Mouse (Mus musculus) kidney, adult 2 months (tissue): ENCODE measurements at regions not wholly inside any gene's neighbourhood (a gene's known extent, or its start where the extent isn't known, plus 50 kb on each side); places are given as distances from the start of the nearest gene placed in this dataset.

Experiments used
- DNase-seq: peaks from one replicate; pipeline ENCODE4 v3.0.0; 2021
- H3K27ac ChIP-seq: fragments of 200-500 bp; 2 replicates; pipeline ENCODE4 v1.5.1; 2012; ENCODE audit warnings: low read depth, low read length, control low read depth, inconsistent platforms; ENCODE audit not compliant: insufficient read depth
- H3K27me3 ChIP-seq: fragments of 200-500 bp; replicated peaks from 2 replicates; pipeline ENCODE4 v1.6.1; 2012; ENCODE audit warnings: mild to moderate bottlenecking, moderate library complexity, low read length, inconsistent platforms; ENCODE audit not compliant: control insufficient read depth, insufficient read depth
- H3K36me3 ChIP-seq: fragments of 200-500 bp; 2 replicates; pipeline ENCODE4 v1.6.1; 2012; ENCODE audit warnings: mild to moderate bottlenecking, moderate library complexity, low read length, inconsistent platforms; ENCODE audit not compliant: control insufficient read depth, insufficient read depth
- H3K4me1 ChIP-seq: fragments of 200-500 bp; 2 replicates; pipeline ENCODE4 v1.6.1; 2011; ENCODE audit warnings: low read length; ENCODE audit not compliant: control insufficient read depth, insufficient read depth
- H3K4me3 ChIP-seq: fragments of 200-500 bp; 2 replicates; pipeline ENCODE4 v1.5.1; 2011; ENCODE audit warnings: mild to moderate bottlenecking, low read depth, low read length, control low read depth; ENCODE audit not compliant: insufficient read depth
- CTCF ChIP-seq: fragments of 200-500 bp; conservative IDR thresholded peaks from 2 replicates; pipeline ENCODE4 v1.5.1; 2011; ENCODE audit warnings: low read depth, mild to moderate bottlenecking, control low read depth, low read length, moderate library complexity, mixed read lengths; ENCODE audit not compliant: insufficient read depth, insufficient read length
- POLR2A ChIP-seq: fragments of 200-500 bp; IDR thresholded peaks from one replicate; pipeline ENCODE4 v1.6.1; 2011; ENCODE audit warnings: low read depth, low read length, control low read depth
- WGBS: fragments of 180-500 bp; shearing (Covaris S2); methylation state at CpG from one replicate; pipeline ENCODE4 v1.1.7; 2018; 5-methylcytosine and 5-hydroxymethylcytosine counted together

DNA sequence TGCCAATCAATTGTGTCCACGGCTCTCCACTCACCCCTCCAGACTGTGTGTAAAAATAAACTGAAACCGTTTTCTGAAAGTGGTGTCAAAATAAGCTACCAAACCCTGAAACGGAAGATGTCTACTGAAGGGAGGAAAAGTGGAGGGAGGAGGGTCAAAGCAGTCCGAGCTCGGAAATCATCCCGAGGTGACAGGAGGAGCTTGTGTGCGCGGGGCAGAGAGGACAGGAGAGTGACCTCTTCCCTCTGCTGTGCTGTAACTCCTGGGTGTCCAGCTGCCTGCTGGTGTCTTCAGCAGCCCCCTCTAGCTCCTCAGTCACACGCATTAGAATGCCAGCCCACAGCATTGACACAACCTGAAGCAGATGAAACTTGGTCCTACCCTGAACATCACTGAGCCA lies 84.2 kb upstream of the Sesn3 start:
- Histone ChIP-seq H3K4me1 (no peaks in the 10 kb centered on the region), H3K4me3 (no peak overlapping the region), H3K36me3 (no peaks in the 10 kb centered on the region), H3K27me3 (no peaks in the 10 kb centered on the region), H3K27ac (no peak overlapping the region)
- 45% methylated on average over 9 of the region's 9 CpGs for WGBS
- TF ChIP-seq CTCF (no peak), POLR2A (no peak)
- no peak for DNase-seq

DNA sequence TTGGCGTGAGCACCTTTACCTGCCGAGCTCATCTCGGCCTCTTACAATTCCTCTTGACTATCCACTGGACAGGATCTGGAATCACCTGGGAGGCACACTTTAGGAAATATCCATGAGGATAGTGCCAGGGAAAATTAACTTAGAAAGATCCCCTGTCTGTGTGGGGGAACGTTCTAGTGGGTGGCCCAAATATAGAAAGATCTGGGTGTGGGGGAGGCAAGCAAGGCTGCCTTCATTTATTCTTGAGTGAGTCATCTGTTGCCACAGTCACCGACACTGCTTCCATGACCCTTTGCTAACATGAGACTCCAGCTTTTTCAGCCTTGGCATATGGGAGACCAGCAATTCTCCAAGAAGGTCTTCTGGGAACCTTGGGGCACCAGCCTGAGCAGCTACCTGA lies 80.1 kb upstream of the Sesn3 start:
- 87% methylated on average over 5 of the region's 5 CpGs for WGBS
- no peak for DNase-seq
- Histone ChIP-seq H3K4me1 (no peaks in the 10 kb centered on the region), H3K27ac (no peak overlapping the region), H3K36me3 (no peaks in the 10 kb centered on the region), H3K27me3 (no peaks in the 10 kb centered on the region), H3K4me3 (no peak overlapping the region)
- no peak for TF ChIP-seq CTCF
- TF ChIP-seq POLR2A: no peak

DNA sequence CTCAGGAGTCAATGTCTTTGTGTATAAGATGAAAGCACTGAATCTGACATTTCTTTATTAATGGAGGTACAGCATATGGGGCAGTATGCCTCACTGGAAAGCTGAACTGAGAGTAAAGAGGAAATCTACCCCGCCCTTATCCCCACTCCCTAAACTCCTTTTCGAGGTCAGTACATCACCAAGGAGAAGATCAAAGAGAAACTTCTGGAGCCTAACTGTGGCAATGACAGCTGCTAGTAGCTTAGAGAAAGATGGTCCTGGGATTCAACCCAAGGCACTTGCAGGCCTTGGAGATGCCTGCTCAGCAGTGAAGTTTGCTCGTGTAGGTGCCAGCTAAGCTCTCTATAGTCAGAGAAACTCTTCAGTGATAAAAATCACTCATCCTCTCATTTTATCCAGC lies 75.8 kb upstream of the Sesn3 start:
- Histone ChIP-seq H3K27ac (no peak overlapping the region), H3K4me1 (peaks cover 9% of the 10 kb centered on the region), H3K27me3 (no peaks in the 10 kb centered on the region), H3K4me3 (no peak overlapping the region), H3K36me3 (no peaks in the 10 kb centered on the region)
- 62% methylated on average over 3 of the region's 3 CpGs for WGBS
- no peak for TF ChIP-seq POLR2A
- DNase-seq: no peak

DNA sequence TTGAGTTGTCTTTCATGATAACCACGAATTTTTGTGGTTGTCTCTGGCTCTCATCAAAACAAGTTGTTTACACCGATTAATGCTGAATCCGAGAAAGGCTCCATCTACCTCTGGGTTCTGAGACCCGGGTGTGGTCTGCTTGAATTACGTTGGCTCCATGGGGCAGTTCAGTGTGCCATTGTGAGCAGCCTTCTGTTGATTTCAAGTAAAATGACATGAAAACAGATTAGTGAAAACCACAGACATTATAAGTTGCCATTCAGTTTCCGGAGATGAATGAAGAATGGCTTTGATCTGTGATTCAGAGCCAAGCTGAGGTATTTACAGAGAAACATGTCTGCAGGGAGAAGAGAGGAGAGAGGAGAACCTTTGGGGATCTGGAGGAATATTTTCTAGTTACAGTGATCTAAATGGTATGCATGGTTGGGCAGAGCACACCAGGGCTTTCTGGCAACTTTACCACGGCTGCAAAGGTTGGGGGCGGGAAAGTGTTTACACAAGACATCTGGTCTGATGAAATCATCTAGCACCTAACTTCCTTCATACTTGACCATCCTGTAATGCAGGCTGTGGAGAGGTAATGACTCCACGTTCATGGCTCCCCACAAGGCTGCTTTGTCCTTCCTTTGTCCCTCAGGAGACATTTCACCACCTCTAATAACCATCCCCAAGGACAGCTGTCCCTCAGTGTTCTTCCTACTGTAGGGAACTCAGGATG lies 74.7 kb upstream of the Sesn3 start:
- no peak for DNase-seq
- Histone ChIP-seq H3K27me3 (no peaks in the 10 kb centered on the region), H3K4me3 (no peak overlapping the region), H3K4me1 (peaks cover 9% of the 10 kb centered on the region), H3K36me3 (no peaks in the 10 kb centered on the region), H3K27ac (no peak overlapping the region)
- TF ChIP-seq POLR2A: no peak
- TF ChIP-seq CTCF: no peak
- 62% methylated on average over 9 of the region's 9 CpGs for WGBS

DNA sequence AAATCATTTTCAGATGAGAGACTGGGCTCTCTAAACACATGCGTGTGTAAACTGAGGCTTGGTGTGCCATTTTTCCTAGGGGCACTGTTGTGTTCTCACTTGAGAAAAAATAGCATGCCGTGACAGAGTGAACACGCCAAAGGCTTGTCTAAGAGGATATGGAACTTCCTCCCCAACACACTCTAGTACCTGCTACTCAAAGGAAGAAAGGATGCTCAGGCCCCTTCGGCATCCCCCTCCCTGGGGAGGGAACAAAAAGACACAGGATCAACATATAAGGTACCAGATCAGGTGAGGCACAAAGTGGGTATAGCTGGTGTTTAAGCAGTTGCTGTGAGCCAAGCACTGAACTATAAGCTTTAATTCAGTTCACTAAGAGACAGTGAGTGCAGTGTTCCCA lies 74.0 kb upstream of the Sesn3 start:
- Histone ChIP-seq H3K27ac (no peak overlapping the region), H3K36me3 (no peaks in the 10 kb centered on the region), H3K4me1 (peaks cover 9% of the 10 kb centered on the region), H3K27me3 (no peaks in the 10 kb centered on the region), H3K4me3 (no peak overlapping the region)
- WGBS: 83% methylated on average over 4 of the region's 4 CpGs
- TF ChIP-seq CTCF: no peak
- no peak for TF ChIP-seq POLR2A
- DNase-seq: no peak

DNA sequence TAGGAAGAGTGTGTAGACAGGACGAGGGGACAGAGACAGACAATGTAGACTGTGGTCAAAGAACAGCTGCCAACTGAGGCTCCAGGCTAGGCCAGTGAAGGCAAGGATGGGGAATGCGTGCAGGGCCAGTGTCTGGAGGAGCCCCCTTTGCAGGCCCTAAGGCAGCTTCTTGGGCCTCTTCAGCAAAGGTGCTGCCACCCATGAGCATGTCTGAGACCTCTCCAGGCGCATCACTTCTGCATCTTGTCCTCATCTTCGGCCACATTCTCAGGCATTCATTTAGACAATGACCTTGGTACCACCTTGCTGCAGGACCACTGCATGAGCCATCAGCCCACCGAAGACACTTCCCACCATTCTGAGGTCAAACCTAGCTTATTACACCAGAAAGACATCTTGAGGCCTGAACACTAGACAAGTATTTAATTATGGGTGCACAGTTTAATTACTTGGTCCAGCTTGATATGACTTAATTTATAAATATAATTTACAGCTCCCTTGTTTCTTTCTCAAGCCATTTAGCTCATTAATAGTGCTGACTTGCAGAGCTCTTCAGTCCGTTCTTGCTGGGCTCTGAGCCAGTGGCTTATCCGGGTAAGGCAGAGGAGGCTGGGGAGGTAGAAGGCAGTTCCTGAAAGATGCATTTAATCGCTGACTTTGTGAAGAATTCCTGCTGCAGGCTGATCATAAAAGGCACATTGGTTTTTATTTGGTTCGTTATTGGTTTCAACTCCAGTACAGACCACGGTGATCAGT lies 72.1 kb upstream of the Sesn3 start:
- Histone ChIP-seq H3K36me3 (no peaks in the 10 kb centered on the region), H3K27ac (no peak overlapping the region), H3K4me3 (no peak overlapping the region), H3K27me3 (no peaks in the 10 kb centered on the region), H3K4me1 (peaks cover 11% of the 10 kb centered on the region)
- WGBS: 62% methylated on average over 10 of the region's 10 CpGs
- DNase-seq: peak; percentile 77
- TF ChIP-seq POLR2A (no peak), CTCF (no peak)

GRCm38 (mm10) chr9:14203307-14203695 lies 71.6 kb upstream of the Sesn3 start:
- Histone ChIP-seq H3K4me3 (no peak overlapping the region), H3K27ac (peak overlapping the region; percentile 0; the same call in 1 of the 2 replicates), H3K4me1 (peaks cover 12% of the 10 kb centered on the region), H3K27me3 (no peaks in the 10 kb centered on the region), H3K36me3 (no peaks in the 10 kb centered on the region)
- WGBS: 43% methylated on average over 2 of the region's 2 CpGs
- TF ChIP-seq CTCF (no peak), POLR2A (no peak)
- DNase-seq: no peak
